16 mouse cellular contexts compared by ENCODE assay signal in the genomic region with DNA sequence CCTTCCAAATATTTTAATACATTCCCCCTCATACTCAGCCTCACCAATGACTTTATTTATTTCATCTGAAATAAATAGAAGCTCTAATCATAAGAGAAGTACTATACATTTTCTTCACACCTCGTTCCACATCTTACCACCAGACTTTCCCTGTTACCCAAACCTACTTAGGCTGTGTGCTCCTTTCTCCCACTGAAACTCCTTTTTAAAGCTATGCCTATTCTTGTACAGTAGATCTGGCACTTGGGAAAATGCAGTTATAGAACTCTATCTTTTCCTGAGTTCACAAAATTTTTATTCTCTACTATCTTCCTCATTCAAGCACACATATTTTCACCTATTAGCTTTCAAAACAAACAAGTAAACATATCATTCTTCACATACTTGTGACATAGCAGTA.
A peak's percentile ranks its signal among the peaks of the same experiment; 100 is the strongest.
DNase-seq lines count a peak whose midpoint lies in the region; ATAC-seq lines count a peak whose summit lies in the region.
"Had no signal": no experiment of that assay in that cellular context is flagged by ENCODE, and none has a peak within 500 bp of the region (broad histone marks: within the 10 kb centered on the region; RNA-seq: fewer than 3 reads in every experiment).

No protein-coding gene starts in this region.

- ATAC-seq in frontal cortex, adult (ENCODE audit: low TSS enrichment): peak; percentile 97
- ATAC-seq: activated CD4-positive, CD25-positive, alpha-beta regulatory T cell, adult 4 months; CD4-positive, CD25-positive, alpha-beta regulatory T cell, adult 4 months; Patski had no signal

- DNase-seq in frontal cortex, postnatal 14 days (ENCODE audit: low spot score in 2 of 2): no peak
- DNase-seq: adrenal gland, adult 2 months; adrenal gland, adult 8-10 months; adrenal gland, postnatal 10 days; adrenal gland, postnatal 14 days; adrenal gland, postnatal 25 days; adrenal gland, postnatal 36 days; B cell, adult 2 months; cerebellum, adult 11 months; cerebellum, adult 11-12 months; cerebellum, adult 18-20 months; cerebellum, adult 2 months had no signal
